Mouse (Mus musculus): ENCODE results near the gene Apol9a.
"Not testable (repeated sequence)": the region's sequence is repeated elsewhere in the genome, so short reads cannot be mapped to it uniquely, and the experiment has no call there.

Apol9a gene

GRCm38 (mm10) chr15:77411035-77411434, at the start of gene Apol9a:
Gene Apol9a, minus strand, starts transcription at chr15:77411135.
- in situ Hi-C loops (cut with MboI; ENCODE audit: low sequenced_read_pairs): not testable (repeated sequence)

DNA sequence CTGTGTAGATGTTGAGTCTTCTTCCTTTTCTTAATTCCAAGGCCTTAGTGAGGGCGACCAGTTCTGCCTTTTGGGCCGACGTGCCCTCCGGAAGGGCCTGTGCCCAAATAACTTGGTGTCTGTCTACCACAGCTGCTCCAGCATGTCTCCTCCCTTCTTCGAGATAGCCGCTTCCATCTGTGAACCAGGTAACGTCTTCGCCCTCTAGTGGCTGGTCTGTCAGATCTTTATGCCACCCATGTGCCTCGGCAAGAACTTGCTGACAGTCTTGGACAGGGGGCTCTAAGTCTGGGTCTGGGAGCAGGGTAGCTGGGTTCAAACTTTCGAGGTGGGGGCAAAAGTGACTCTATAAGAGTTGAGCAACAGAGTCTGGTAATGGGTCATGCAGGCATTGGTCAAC, 39.0 kb upstream of the Apol9a start:
- in situ Hi-C loops (cut with MboI; ENCODE audit: low sequenced_read_pairs): not testable (repeated sequence)

DNA sequence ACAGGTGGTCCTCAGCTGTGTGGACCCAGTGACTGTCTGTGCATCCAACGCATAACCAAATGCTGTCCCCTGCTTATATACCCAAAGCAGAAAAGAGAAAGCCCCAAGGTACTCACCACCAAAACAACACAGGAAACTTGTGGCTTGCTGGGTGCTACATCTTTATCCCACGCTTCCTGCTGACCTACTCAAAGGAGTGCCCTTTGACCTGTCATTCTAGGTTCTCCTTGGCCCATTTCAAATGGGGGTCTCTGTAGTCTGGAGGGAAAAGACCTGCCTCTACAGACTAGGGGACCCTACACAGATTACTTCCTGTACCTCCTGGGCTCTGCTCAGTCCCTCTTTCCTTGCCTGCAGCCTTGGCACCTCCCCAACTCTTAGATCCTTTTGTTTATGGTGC, 36.5 kb upstream of the Apol9a start, which contains the start of gene Apol7b:
Gene Apol7b, minus strand, starts transcription at position 101 of the 400 bp plus-strand sequence.
- in situ Hi-C loops (cut with MboI; ENCODE audit: low sequenced_read_pairs): not testable (repeated sequence)

GRCm38 (mm10) chr15:77445668-77446067, 34.7 kb upstream of the Apol9a start:
- in situ Hi-C loops (cut with MboI; ENCODE audit: low sequenced_read_pairs): not testable (repeated sequence)

- in situ Hi-C loops (cut with MboI; ENCODE audit: low sequenced_read_pairs): not testable (repeated sequence)
Measured at GRCm38 (mm10) chr15:77444746-77445145, 33.8 kb upstream of the Apol9a start.

DNA sequence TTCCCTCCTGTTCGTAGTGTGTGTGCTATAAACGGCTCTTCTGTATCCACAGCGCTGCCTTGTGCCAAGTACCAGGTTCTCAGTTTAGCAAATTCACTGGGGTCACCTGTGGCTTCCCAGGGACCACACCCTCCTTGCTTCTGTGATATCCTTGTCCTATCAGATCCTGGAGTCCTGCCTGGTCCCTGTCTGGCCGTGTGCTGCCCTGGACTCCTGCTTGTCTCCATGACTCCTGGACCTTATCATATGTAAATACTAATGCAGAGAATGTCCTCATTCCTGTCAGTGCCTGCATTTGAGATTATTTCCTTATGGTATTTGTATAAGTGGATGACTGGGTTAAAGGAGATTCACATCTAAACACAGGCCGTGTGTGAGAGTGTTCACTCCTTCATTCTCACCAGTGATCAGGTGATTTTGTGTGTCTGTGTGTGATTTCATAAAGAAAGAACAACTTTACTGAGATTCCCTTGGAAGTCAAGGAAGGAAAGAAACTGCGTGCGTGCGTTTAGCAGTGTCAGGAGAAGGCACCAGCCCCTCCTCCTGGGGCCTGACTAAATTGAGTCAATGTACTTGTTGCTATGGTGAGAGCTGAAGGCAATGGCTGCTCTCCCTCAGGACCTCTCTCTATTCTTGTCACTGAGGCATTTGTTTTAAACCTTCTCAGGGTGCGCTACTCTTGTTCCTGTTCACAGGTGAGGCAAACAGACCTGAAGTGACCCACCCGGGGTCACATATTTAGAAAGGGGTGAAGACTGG, 17.9 kb upstream of the Apol9a start:
- in situ Hi-C loops (cut with MboI; ENCODE audit: low sequenced_read_pairs): not testable (repeated sequence)

GRCm38 (mm10) chr15:77422925-77423324, 12.0 kb upstream of the Apol9a start:
- in situ Hi-C loops (cut with MboI; ENCODE audit: low sequenced_read_pairs): not testable (repeated sequence)

- in situ Hi-C loops (cut with MboI; ENCODE audit: low sequenced_read_pairs): not testable (repeated sequence)
Measured at GRCm38 (mm10) chr15:77419657-77420056, 8.7 kb upstream of the Apol9a start.

DNA sequence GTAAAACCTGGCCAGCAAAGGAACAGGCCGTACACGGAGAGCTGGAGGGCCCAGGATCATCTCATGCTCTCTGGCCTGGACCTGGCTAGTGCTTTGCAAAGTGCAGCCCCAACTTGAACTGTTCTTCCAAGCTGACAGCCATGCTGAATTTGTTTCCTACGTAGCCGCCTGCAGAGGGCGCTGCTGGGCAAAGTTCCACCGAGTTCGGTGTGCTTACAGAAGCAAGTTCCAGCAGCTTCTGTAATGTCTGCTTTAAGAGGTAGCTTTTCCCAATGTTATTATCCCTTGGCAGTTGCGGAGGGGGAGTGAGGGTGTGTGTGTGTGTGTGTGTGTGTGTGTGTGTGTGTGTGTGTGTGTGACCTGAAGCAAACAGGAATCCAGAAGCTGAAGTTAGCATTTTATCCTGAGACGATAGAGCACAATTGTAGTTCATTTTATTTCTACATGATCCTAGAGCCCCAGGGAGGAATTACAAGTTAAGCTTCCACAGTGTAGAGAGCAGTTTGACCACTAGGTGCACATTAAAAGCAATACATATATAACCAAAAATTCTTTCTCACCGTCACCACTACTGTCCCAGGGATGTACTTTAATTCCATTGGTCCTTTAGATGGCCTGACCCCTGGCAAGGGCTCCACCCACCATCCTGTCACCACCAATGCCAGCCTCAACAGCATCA, 5.9 kb upstream of the Apol9a start:
- in situ Hi-C loops (cut with MboI; ENCODE audit: low sequenced_read_pairs): not testable (repeated sequence)

DNA sequence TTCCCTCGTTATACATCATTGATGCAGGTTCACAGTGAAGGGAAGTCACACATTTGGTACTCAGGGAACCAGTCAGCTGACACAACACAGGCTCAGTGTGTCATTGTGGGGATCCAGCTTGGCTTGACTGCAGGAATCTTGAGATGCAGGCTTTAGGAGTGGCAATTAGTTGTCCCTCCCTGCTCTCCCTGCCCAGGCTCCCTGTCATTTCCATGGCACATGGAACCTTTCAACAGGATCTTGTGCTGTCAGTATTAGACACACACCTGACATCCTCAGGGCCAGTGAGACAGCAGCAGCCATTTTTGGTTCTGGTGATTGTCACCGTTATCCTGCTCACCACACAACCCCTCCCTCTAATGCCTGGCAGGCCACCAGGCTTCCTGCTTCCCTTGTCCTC, 4.7 kb upstream of the Apol9a start:
- in situ Hi-C loops (cut with MboI; ENCODE audit: low sequenced_read_pairs): not testable (repeated sequence)

- in situ Hi-C loops (cut with MboI; ENCODE audit: low sequenced_read_pairs): not testable (repeated sequence)
Measured at GRCm38 (mm10) chr15:77412695-77413094, 1.8 kb upstream of the Apol9a start.

DNA sequence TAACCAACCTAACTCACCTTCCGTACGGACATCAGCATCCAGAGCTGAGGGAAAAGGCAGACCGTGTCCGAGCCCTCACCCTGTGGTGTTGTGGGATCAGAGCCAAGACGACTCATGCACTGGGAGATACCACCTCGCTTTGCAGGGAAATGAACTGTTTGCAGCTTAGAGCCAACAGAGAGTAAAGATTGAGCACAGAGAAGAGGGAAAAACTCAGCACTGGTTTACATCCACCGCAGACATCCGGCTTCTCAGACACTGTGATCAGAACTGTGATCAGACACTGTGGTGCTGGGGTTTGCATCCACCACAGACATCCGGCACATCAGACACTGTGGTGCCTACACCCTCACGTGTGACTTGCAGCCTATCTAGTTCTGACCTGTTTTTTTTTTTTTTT, 4.6 kb downstream of the Apol9a start:
- in situ Hi-C loops (cut with MboI; ENCODE audit: low sequenced_read_pairs): not testable (repeated sequence)

- in situ Hi-C loops (cut with MboI; ENCODE audit: low sequenced_read_pairs): not testable (repeated sequence)
Measured at GRCm38 (mm10) chr15:77399027-77399426, 11.9 kb downstream of the Apol9a start, which contains the start of gene Apol7a. Gene Apol7a, minus strand, starts transcription at chr15:77399110.

DNA sequence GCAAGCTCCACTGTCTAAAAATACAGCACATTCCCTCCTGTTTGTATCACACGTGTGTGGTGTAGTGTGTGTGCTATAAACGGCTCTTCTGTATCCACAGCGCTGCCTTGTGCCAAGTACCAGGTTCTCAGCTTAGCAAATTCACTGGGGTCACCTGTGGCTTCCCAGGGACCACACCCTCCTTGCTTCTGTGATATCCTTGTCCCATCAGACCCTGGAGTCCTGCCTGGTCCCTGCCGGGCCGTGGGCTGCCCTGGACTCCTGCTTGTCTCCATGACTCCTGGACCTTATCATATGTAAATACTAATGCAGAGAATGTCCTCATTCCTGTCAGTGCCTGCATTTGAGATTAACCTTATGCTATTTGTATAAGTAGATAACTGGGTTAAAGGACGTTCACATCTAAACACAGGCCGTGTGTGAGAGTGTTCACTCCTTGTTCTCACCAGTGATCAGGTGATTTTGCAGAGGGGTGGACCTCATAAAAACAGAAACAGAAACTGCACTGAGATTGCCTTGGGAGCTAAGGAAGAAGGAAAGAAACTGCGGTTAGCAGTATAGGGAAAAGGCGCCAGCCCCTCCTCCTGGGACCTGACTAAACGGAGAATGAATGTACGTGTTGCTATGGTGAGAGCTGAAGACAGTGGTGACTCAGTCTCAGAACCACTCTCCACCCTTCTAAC, 13.3 kb downstream of the Apol9a start:
- in situ Hi-C loops (cut with MboI; ENCODE audit: low sequenced_read_pairs): not testable (repeated sequence)

GRCm38 (mm10) chr15:77393832-77394231, 17.1 kb downstream of the Apol9a start:
- in situ Hi-C loops (cut with MboI; ENCODE audit: low sequenced_read_pairs): not testable (repeated sequence)

GRCm38 (mm10) chr15:77387462-77387861, 23.5 kb downstream of the Apol9a start:
- in situ Hi-C loops (cut with MboI; ENCODE audit: low sequenced_read_pairs): no loop called here

- in situ Hi-C loops (cut with MboI; ENCODE audit: low sequenced_read_pairs): no loop called here
Measured at GRCm38 (mm10) chr15:77384340-77385030, 26.4 kb downstream of the Apol9a start.

DNA sequence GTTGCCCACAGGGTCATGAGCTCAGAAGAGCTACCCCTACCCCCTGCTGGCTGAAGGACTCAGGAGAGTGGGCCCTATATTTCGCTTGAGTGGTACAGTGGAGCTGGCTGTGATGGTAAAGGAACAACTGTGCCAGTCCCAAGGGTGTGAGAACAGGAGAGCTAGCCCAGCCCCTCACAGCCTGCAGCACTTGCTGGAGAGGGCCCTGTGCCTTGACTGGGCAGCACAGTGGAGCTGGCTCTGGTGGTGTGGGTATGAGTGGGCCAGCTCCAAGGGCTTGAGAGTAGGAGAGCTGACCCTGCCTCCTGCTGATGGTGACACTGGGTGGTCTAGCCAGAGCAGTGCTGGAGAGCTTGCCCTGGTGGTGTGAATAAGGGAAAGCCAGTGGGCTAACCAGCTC, 28.1 kb downstream of the Apol9a start:
- in situ Hi-C loops (cut with MboI; ENCODE audit: low sequenced_read_pairs): no loop called here

DNA sequence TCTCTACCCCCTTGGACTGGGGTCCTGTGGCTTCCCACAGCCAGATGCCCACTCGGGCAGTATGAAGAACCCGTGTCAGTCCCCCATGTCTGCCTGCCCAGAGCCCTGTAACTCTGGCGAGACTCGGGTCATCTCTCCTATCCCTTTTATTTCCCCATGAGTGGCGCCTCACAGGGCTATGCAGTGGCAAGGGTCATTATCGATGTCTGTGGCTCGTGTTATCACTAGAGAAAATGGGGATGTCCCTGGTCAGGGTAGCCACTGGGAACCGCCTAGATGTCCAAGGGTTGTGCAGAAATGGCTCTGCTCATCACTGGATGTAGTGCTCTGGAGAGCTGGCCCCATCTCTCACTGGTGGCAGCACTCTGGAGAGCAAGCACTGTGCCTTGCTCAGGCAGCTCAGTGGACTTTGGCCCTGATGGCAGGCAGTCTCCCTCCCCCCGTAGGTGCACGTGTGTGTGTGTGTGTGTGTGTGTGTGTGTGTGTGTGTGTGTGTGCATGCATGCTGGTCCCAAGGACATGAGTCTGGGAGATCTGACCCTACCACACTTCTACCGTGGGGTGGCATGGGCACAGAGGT, 28.6 kb downstream of the Apol9a start:
- in situ Hi-C loops (cut with MboI; ENCODE audit: low sequenced_read_pairs): no loop called here

DNA sequence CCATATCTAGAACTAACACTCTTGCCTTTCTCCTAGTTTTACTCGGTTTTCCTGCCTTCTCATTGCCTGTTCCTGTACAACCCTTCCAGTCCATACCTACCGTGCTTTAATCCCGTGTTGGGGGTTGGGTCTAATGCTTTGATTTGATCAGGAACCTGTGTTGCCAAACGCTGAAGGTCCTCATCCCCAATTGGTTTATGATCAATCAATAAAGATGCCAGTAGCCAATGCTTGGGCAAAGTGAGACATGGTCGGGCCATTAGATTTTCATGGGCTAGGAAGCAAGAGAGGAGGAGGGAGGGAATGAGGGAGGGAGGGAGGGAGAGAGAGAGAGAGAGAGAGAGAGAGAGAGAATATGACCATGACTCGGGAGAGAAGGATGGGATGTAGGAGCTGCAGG, 29.5 kb downstream of the Apol9a start:
- in situ Hi-C loops (cut with MboI; ENCODE audit: low sequenced_read_pairs): no loop called here

DNA sequence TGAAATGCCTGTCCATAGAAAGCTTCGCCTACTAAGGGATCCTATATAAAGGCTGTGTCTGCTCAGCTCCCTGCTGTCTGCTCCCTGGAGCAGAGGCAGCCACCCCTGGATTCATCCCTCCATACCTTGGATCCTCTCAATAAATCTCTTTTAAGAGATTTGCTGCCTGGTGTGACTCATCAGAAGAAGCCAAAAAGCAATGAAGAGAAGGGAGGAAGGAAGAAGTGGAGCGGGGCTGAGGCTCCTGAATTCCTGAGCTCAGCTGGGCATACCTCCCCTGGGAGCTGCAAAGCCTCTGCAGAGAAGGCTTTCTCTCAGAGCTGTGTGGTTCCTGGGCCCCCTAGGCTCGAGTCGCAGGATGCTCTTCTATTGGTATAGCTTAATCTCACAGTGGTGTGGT, 31.0 kb downstream of the Apol9a start:
- in situ Hi-C loops (cut with MboI; ENCODE audit: low sequenced_read_pairs): no loop called here
